Mouse (Mus musculus): ENCODE data around the gene Usp3. TPM values are rescaled to one million over a fixed set of nuclear protein-coding genes. Genes with fewer than 3 reads are reported as not detected.

Gene Usp3
- 109 and 118 TPM in 2 replicates for polyA plus RNA-seq (2015; fragmentation: Nextera tagmentation; extraction: Ambion mirVana)

GRCm38 (mm10) chr9:66592708-66593612, at the start of gene Usp3:
Gene Usp3 (minus strand): TSS chr9:66593142.
- peak within 1 kb of the TSS; percentile 97 for H3K9ac ChIP-seq (replicated peaks)
- H3K36me3 ChIP-seq, result no peaks in the 10 kb centered on the region
- H3K27me3 ChIP-seq, result peaks cover 20% of the 10 kb centered on the region; the same call in 1 of the 2 replicates
- peak within 1 kb of the TSS; percentile 77 for H3K4me3 ChIP-seq (replicated peaks)
- H3K4me1 ChIP-seq (replicated peaks), result peaks cover 45% of the 10 kb centered on the region
- H3K4me2 ChIP-seq (replicated peaks), result peak within 1 kb of the TSS; percentile 74
- no peaks in the 10 kb centered on the region for H3K9me3 ChIP-seq
- peak within 1 kb of the TSS; percentile 96 for H3K27ac ChIP-seq
- WGBS, result under 1% methylated on average over 73 of the region's 73 CpGs
- peak; percentile 92 for ATAC-seq

DNA sequence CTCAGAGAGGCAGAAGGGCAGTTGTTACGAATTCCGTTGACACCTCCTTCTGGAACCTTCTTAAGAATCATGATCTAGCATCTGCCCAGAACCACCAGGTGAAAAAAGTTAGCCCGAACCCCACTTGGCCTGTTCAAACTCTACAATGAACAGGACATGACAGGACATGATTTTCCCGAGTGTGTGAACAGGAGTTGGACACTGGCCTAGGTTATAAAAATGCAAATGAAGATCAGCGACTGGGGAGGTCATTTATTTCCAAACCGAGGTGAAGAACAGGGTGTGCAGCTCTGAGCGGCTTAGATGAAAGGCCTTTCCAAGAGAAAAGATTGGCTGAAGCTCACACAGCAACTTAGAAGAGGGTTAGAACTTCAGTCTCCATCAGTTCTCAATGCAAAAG, 47.5 kb upstream of the Usp3 start:
- Histone ChIP-seq H3K36me3 (no peaks in the 10 kb centered on the region), H3K9me3 (no peaks in the 10 kb centered on the region), H3K9ac (replicated peaks) (no peak overlapping the region), H3K27ac (no peak overlapping the region), H3K4me1 (replicated peaks) (no peaks in the 10 kb centered on the region), H3K4me3 (replicated peaks) (no peak overlapping the region), H3K27me3 (no peaks in the 10 kb centered on the region), H3K4me2 (replicated peaks) (no peak overlapping the region)
- WGBS, result 68% methylated on average over 7 of the region's 7 CpGs
- no peak for ATAC-seq

DNA sequence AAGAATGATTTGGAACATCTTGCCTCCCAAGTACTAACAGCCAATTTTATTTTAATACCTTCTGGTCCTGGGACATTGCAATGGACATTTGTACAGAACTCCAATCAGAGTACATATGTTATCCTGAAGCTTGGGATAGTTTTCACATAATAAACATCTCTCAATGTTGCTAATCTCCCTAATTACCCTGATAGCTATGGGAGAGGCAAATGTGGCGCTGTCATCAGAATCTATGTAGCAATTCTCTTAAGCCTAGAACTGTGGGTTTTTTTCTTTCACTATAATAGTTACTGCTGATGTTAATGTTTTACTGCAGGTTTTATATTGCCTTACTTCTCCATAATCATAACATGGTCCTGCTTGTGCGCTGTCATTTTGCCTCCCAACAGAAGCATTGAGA, 46.7 kb upstream of the Usp3 start:
- no peaks in the 10 kb centered on the region for H3K36me3 ChIP-seq
- no peak overlapping the region for H3K9ac ChIP-seq (replicated peaks)
- no peak overlapping the region for H3K4me2 ChIP-seq (replicated peaks)
- no peak for ATAC-seq
- no peaks in the 10 kb centered on the region for H3K9me3 ChIP-seq
- H3K4me3 ChIP-seq (replicated peaks), result no peak overlapping the region
- 95% methylated on average over 2 of the region's 2 CpGs for WGBS
- H3K27me3 ChIP-seq, result no peaks in the 10 kb centered on the region
- no peak overlapping the region for H3K27ac ChIP-seq
- no peaks in the 10 kb centered on the region for H3K4me1 ChIP-seq (replicated peaks)

- no peaks in the 10 kb centered on the region for H3K36me3 ChIP-seq
- H3K9me3 ChIP-seq, result no peaks in the 10 kb centered on the region
- H3K9ac ChIP-seq (replicated peaks), result no peak overlapping the region
- H3K27ac ChIP-seq, result no peak overlapping the region
- peaks cover 6% of the 10 kb centered on the region for H3K4me1 ChIP-seq (replicated peaks)
- no peak overlapping the region for H3K4me3 ChIP-seq (replicated peaks)
- ATAC-seq, result no peak
- WGBS, result 100% methylated on average over 1 of the region's 1 CpGs
- H3K4me2 ChIP-seq (replicated peaks), result no peak overlapping the region
- no peaks in the 10 kb centered on the region for H3K27me3 ChIP-seq
Measured at GRCm38 (mm10) chr9:66632441-66632840, 39.5 kb upstream of the Usp3 start.

GRCm38 (mm10) chr9:66630931-66631330, 38.0 kb upstream of the Usp3 start:
- H3K9ac ChIP-seq (replicated peaks), result no peak overlapping the region
- no peaks in the 10 kb centered on the region for H3K9me3 ChIP-seq
- H3K4me1 ChIP-seq (replicated peaks), result peaks cover 6% of the 10 kb centered on the region
- no peak overlapping the region for H3K4me3 ChIP-seq (replicated peaks)
- H3K27ac ChIP-seq, result no peak overlapping the region
- no peak overlapping the region for H3K4me2 ChIP-seq (replicated peaks)
- H3K36me3 ChIP-seq, result no peaks in the 10 kb centered on the region
- ATAC-seq, result no peak
- WGBS, result 11% methylated on average over 1 of the region's 1 CpGs
- H3K27me3 ChIP-seq, result no peaks in the 10 kb centered on the region

- H3K9ac ChIP-seq (replicated peaks), result no peak overlapping the region
- H3K4me1 ChIP-seq (replicated peaks), result peaks cover 6% of the 10 kb centered on the region
- H3K9me3 ChIP-seq, result no peaks in the 10 kb centered on the region
- no peak overlapping the region for H3K4me3 ChIP-seq (replicated peaks)
- 73% methylated on average over 5 of the region's 5 CpGs for WGBS
- H3K27me3 ChIP-seq, result no peaks in the 10 kb centered on the region
- ATAC-seq, result no peak
- no peak overlapping the region for H3K4me2 ChIP-seq (replicated peaks)
- no peaks in the 10 kb centered on the region for H3K36me3 ChIP-seq
- H3K27ac ChIP-seq, result no peak overlapping the region
Measured at GRCm38 (mm10) chr9:66626661-66627060, 33.7 kb upstream of the Usp3 start.

DNA sequence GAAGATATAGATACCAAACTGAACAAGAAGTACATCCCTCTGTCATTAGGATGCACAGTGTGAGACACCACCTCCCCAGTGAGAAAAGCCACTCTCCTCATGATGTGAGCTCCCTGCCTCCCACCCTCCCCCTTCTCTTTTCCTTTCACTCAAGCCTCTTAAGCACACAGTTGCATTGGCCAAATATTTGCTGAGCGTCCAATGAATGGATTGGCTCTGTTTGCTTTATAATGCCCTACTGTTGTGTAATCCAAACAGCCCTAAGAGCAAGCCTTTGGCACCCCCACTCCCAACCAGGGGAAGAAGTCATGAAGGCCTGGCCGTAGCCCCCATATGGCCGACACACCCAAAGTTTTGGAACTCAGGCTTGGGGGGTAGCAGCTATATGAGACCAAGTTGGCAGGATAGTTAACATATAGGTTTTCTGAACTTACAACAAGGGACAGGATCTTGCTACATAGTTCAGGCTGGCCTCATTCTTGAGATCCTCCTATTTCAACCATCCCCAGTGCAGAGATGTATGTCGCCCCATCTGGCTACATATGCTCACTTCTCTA, 33.1 kb upstream of the Usp3 start:
- Histone ChIP-seq H3K9ac (replicated peaks) (no peak overlapping the region), H3K36me3 (no peaks in the 10 kb centered on the region), H3K4me2 (replicated peaks) (no peak overlapping the region), H3K9me3 (no peaks in the 10 kb centered on the region), H3K4me3 (replicated peaks) (no peak overlapping the region), H3K27me3 (no peaks in the 10 kb centered on the region), H3K4me1 (replicated peaks) (peaks cover 9% of the 10 kb centered on the region), H3K27ac (no peak overlapping the region)
- ATAC-seq, result no peak
- WGBS, result 81% methylated on average over 4 of the region's 4 CpGs

- Histone ChIP-seq H3K27me3 (no peaks in the 10 kb centered on the region), H3K9me3 (no peaks in the 10 kb centered on the region), H3K4me3 (replicated peaks) (no peak overlapping the region), H3K4me1 (replicated peaks) (peaks cover 12% of the 10 kb centered on the region), H3K36me3 (no peaks in the 10 kb centered on the region), H3K27ac (no peak overlapping the region), H3K9ac (replicated peaks) (no peak overlapping the region), H3K4me2 (replicated peaks) (no peak overlapping the region)
- 79% methylated on average over 1 of the region's 1 CpGs for WGBS
- ATAC-seq, result no peak
Measured at GRCm38 (mm10) chr9:66624873-66625272, 31.9 kb upstream of the Usp3 start.

DNA sequence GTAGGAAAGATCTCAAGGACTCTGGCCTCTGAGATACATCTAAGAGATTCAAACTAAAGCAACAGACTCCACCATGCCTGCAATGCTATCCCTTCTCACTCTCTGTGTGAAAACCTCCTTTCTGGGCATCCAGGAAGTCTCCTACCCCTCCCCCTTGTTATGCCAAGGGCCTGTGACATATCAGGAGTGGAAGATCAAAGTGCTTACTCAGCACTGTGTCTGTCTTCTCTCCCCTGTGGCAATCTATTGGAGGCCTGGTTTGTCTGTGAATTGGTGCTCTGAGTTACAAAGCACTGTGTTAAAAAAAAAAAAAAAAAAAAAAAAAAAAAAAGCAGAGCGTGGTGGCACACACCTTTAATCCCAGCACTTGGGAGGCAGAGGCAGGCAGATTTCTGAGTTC, 30.7 kb upstream of the Usp3 start:
- H3K4me2 ChIP-seq (replicated peaks), result no peak overlapping the region
- H3K4me3 ChIP-seq (replicated peaks), result no peak overlapping the region
- no peaks in the 10 kb centered on the region for H3K9me3 ChIP-seq
- 100% methylated on average over 1 of the region's 1 CpGs for WGBS
- no peak for ATAC-seq
- no peaks in the 10 kb centered on the region for H3K27me3 ChIP-seq
- no peak overlapping the region for H3K9ac ChIP-seq (replicated peaks)
- H3K27ac ChIP-seq, result no peak overlapping the region
- no peaks in the 10 kb centered on the region for H3K36me3 ChIP-seq
- peaks cover 18% of the 10 kb centered on the region for H3K4me1 ChIP-seq (replicated peaks)

DNA sequence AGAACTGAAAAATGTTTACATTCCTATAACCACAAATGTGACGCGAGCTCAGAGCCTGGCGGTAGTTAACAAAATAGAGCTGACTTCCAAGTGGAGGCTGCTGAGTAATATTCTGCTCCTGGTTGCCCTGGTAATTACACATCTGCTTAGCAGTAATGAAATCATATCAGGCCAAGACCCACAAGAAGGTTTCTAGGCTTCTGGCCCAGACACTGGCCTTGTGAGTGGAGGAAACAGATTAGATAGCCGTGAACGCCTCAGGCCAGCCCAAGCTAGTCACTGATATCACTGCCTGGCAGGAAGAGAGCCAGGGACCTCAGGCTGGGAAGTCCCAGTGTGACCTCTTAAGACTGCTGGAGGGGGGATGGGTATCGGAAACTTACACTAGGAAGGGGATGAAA, 27.6 kb upstream of the Usp3 start:
- 47% methylated on average over 6 of the region's 6 CpGs for WGBS
- peak; percentile 66; the same call in 1 of the 2 replicates for ATAC-seq
- H3K9ac ChIP-seq (replicated peaks), result no peak overlapping the region
- H3K4me2 ChIP-seq (replicated peaks), result no peak overlapping the region
- H3K4me1 ChIP-seq (replicated peaks), result peaks cover 18% of the 10 kb centered on the region
- 0 out of 2 replicates have a peak overlapping the region, but pooled peaks have one; percentile 55 for H3K27ac ChIP-seq
- H3K27me3 ChIP-seq, result no peaks in the 10 kb centered on the region
- H3K4me3 ChIP-seq (replicated peaks), result no peak overlapping the region
- H3K9me3 ChIP-seq, result no peaks in the 10 kb centered on the region
- no peaks in the 10 kb centered on the region for H3K36me3 ChIP-seq

- no peaks in the 10 kb centered on the region for H3K27me3 ChIP-seq
- 0 out of 2 replicates have a peak overlapping the region, but pooled peaks have one; percentile 55 for H3K27ac ChIP-seq
- no peaks in the 10 kb centered on the region for H3K36me3 ChIP-seq
- no peak overlapping the region for H3K9ac ChIP-seq (replicated peaks)
- ATAC-seq, result no peak
- H3K4me2 ChIP-seq (replicated peaks), result no peak overlapping the region
- WGBS, result 80% methylated on average over 1 of the region's 1 CpGs
- no peak overlapping the region for H3K4me3 ChIP-seq (replicated peaks)
- no peaks in the 10 kb centered on the region for H3K9me3 ChIP-seq
- H3K4me1 ChIP-seq (replicated peaks), result peaks cover 18% of the 10 kb centered on the region
Measured at GRCm38 (mm10) chr9:66620055-66620454, 27.1 kb upstream of the Usp3 start.

DNA sequence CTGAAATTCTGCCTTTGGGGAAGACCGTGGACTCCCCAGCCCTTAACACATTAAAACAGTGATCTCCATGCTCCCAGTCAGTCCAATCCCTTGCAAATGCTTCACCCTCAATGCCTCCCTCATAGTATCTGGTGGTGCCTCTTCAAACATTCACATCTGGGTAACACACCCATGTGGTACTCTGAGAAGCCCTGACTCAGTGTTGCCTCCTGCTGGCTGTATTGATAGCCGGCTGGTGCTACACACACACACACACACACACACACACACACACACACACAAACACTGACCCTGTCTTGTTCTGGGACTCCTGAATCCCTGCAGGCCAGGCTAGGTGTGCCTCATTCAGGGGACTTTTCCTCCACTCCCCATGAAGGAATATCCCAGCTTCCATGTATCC, 24.9 kb upstream of the Usp3 start:
- Histone ChIP-seq H3K27me3 (no peaks in the 10 kb centered on the region), H3K4me1 (replicated peaks) (peaks cover 18% of the 10 kb centered on the region), H3K9me3 (no peaks in the 10 kb centered on the region), H3K4me2 (replicated peaks) (no peak overlapping the region), H3K36me3 (no peaks in the 10 kb centered on the region), H3K27ac (no peak overlapping the region), H3K9ac (replicated peaks) (no peak overlapping the region), H3K4me3 (replicated peaks) (no peak overlapping the region)
- WGBS, result 100% methylated on average over 2 of the region's 2 CpGs
- no peak for ATAC-seq
